Mouse (Mus musculus) hindlimb bud, embryonic 11.5 days (tissue): ENCODE data around the gene Ino80b.
A peak's percentile ranks its signal among the peaks of the same experiment; 100 is the strongest.

Experiments used
- DNase-seq: peaks from one replicate; pipeline ENCODE4 v3.0.0-alpha.2; 2012; ENCODE audit warnings: low read depth, low spot score; ENCODE audit errors: extremely low spot score

Ino80b gene

DNA sequence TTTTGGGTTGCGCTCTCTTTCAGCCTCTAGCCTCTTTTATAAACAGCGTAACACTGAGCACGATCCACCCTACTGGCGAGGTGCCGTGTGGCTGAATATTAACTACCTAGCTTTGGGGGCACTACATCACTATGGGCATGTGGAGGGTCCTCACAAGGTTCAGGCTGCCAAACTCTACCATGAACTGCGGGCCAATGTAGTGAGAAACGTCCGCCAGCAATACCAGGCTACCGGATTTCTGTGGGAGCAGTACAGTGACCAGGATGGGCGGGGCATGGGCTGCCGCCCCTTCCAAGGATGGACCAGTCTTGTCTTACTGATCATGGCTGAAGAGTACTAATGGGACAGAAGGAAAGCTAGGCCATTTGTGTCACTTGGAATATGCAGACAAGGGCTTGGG is 6.9 kb downstream of the Ino80b start:
- DNase-seq: no peak

DNA sequence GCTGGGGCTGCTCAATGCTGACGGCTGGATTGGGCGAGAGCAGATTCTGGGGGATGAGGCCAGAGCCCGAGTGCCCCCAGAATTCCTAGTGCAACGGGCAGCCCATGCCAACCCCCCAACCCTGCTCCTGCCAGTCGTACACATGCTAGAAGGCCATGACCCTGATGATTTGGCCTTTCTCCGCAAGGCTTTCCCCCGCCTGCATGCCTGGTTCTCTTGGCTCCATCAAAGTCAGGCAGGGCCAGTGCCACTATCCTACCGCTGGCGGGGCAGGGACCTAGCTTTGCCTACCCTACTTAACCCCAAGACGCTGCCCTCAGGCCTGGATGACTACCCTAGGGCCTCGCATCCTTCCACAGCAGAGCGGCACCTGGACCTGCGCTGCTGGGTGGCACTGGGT is 7.6 kb downstream of the Ino80b start:
- no peak for DNase-seq

DNA sequence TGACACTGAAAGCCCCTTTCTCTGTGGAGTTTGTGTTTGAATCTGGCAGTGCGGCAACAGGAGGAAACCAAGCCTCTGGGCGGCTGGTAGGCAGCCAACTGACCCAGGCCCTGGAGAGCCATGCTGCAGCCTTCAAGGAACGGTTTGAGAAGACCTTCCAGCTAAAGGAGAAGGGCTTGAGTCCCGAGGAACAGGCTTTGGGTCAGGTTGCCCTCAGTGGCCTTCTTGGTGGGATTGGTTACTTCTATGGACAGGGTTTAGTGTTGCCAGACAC is 8.1 kb downstream of the Ino80b start:
- DNase-seq: no peak

DNA sequence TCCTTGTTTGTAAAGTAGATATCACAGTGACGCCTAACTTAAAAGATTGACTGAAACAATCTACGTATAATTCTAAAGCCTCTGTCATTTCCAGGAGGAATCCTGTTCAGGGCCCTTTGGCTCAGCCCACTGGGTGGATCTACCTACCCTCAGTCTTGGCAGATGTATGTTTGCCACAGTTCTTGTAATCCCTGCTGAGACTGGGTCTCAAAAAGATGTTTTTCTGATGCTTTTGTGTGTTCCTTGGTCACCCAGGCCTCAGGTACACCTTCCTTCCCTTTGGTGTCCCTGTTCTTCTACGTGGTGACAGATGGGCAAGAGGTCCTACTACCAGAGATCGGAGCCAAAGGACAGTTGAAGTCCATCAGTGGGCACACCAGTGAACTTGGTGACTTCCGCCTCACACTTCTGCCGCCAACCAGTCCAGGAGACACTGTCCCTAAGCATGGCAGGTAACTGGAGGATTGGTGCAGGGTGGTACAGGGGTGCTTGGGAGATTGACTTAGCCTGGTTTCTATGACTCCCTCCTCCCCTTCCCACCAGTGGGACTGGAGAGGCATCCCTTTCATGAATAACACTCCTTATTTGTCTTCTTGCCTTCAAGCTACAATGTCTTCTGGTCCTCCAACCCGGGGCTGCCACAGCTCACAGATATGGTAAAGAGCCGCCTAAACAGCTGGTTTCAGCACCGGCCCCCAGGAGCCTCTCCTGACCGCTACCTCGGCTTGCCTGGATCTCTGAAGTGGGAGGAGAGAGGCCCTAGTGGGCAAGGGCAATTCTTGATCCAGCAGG is 8.7 kb downstream of the Ino80b start:
- no peak for DNase-seq

DNA sequence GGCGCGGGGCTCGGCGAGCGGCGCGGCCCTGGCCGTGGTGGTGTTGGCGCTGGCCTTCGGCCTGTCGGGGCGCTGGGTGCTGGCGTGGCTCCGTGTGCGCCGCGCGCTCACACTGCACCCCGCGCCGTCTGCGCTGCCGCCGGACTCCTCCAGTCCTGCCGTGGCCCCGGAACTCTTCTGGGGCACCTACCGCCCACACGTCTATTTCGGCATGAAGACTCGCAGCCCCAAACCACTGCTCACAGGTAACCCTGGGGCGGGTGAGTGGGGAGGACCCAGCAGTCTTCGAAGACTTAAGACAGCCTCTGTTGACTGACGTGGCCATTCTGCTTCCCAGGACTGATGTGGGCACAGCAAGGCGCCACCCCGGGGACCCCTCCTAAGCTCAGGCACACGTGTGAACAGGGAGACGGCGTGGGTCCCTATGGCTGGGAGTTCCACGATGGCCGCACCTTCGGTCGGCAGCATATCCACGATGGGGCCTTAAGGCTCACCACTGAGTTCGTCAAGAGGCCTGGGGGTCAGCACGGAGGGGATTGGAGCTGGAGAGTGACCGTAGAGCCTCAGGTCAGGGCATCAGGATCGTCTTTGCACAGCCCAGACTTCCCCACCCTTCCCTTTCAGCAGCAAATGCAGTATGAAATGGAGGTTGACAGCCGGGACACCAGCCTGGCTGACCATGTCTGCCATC is 9.4 kb downstream of the Ino80b start:
- no peak for DNase-seq

DNA sequence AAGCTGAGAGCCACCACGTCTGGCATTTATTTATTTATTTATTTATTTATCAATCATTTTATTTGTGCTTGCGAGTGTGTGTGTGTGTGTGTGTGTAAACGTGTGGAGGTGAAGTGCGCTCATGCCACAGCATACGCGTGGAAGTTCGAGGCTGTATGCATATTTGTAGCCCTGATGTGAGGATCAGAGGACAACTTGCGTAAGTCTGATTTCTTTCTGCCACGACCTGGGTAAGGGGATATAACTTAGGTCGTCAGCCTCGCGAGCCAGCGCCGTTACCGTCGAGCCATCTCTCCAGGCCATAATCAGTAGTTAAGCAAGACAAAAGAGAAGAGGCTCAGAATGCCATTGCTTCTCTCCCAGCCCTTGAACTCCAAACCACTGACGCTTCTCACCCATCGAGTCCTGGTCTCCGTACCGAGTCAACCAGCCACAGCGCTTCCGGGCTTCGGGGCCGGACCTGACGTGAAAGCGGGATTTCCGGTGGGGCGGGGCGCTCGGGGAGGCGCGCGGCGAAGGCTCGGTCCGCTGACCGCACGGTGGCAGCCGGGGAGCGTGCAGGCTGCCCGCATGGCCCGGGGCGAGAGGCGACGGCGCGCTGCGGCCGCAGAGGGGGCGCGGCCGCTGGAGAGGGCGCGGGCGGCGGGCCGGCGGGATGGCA is 10.1 kb downstream of the Ino80b start, which contains the start of gene Mogs:
Gene Mogs (plus strand): TSS at position 486 of the 661 bp plus-strand sequence.
- DNase-seq: no peak

DNA sequence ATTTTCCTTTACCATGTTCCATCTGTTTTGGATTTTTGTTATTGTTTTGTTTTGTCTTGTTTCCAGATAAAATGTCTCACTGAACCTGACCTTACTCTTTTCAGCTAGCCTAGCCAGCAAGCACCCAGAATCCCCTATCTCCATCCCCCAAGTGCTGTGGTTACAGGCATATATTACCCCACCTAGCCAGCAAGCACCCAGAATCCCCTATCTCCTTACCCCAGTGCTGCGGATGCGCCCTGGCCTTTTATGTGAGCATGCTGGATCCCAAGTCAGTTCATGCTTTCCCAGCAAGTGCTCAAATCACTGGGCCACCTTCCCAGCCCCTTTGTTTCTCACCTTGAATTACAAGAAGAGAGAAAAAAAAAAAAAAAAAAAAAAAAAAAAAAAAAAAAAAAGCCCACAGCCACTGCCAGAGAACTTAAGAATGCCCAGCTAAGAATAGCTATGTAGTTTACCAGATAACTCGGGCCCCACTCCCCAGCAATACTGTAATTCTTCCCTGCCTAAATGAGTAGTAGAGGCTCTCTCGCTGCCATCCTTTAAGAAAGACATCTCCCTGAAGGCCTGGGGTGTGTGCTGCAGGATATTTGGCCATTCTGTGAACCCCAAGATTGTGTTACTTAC is 13.6 kb downstream of the Ino80b start:
- no peak for DNase-seq

DNA sequence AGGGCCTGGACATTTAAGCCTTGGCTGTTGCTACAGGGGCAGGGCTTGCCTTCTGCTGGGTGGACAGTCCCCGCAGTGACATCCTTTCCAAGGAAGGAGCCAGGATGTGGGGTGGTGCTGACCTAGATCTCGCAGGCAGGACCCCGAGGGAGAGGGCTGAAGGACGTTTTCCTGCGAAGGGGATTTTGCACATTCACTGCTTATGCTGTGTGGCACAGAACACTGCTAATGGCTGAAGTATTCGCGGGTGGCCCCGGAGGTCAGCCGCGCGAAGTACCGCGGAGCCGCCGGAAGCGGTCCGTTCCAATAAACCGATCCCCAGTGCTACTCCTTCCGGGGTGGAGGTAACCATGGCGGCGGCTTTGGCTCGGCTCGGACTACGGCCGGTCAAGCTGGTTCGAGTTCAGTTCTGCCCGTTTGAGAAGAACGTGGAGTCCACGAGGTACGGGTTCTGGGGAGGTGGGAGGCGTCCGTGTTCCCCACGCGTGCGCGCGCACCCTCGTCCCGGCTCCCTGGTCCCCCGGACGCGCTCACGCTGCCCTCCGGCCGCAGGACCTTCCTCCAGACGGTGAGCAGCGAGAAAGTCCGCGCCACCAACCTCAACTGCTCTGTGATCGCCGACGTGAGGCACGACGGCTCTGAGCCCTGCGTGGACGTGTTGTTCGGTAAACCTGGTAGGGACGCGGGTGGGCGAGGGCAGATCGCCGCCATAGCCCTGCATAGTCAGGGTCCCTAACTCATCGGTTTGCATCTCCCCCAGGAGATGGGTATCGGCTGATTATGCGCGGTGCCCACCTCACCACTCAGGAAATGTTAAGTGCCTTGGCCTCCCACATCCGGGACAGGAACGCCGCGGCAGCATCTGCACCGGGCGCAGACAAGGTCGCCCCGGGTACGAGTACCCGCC is 16.2 kb downstream of the Ino80b start, which contains the start of gene Mrpl53:
Gene Mrpl53 (plus strand): TSS at position 279 of the 907 bp plus-strand sequence.
- DNase-seq: no peak

DNA sequence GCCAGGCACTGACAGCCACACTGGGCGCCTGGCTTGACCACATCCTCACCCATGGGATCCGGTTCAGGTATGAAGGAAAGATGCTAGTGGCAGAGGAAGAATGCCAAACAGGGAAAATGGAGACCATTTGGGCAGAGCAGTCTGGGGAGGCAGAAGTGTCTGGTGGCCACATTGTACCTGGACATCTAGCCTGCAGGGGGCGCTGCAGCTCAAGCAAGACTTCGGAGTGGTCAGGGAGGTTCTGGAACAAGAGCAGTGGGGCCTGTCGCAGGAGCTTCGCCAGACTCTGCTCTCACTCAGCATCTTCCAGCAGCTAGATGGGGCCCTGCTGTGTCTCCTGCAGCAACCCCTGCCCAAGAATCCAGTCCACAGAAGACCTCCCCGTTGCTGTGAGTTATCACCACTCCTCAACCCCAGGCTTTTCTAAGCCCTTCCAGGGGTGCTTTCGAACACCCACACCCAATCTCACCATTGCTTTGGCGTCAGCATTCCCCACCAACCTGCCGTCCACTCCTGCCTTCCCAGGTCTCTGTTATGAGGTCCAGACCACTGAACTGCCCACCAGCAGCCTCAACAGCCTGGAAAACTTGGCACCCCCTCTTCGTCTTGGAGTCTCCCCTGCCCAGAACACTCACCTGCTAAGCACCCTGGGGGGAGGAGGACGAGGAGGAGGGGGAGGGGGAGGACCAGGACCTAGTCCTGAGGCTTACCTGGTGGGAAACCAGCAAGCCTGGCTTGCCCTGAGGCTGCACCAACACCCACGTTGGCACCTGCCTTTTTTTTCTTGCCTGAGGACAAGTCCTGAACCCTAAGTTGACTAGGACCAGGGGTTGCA is 17.4 kb downstream of the Ino80b start:
- no peak for DNase-seq

DNA sequence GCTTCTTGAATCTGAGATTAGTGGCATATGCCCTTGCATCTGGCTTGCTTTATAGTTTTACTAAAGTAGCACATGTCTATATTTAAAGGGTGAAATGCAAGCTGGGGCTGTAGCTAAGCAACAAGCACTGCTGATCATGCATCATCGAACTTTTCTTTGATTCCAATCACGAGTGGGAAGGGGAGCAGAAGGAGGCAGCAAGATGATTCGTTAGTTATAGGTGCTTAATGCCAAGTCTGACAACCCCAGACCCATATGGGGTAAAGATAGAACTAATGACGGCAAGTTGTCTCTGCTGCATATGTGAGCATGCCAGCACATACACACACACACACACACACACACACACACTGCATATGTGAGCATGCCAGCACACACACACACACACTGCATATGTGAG is 21.1 kb downstream of the Ino80b start:
- no peak for DNase-seq

DNA sequence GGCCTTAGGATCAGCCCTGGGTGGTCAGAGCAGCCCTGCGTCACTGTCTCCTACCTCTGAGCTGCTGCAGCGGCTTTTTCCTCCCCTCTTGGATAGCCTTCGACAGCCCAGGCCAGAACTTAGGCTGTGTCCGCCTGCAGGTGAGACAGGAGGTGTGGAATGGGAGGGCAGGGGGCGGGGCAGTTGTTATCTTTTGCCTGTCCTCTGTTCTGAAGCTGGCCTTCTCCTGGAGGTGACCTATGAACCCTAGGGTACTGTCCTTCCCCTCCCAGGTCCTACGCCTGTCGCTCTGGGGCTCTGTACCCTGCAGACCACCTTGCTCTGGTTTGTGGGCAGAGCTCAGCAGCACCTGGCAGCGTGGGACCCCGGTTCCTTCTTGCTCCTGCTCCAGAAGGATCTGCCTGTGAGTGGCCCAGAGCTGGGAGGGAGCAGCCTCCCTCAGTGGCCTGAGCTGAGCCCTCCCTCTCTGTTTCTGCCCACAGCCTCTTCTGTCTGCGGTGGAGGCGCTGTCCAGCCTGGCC is 22.0 kb downstream of the Ino80b start:
- no peak for DNase-seq

DNA sequence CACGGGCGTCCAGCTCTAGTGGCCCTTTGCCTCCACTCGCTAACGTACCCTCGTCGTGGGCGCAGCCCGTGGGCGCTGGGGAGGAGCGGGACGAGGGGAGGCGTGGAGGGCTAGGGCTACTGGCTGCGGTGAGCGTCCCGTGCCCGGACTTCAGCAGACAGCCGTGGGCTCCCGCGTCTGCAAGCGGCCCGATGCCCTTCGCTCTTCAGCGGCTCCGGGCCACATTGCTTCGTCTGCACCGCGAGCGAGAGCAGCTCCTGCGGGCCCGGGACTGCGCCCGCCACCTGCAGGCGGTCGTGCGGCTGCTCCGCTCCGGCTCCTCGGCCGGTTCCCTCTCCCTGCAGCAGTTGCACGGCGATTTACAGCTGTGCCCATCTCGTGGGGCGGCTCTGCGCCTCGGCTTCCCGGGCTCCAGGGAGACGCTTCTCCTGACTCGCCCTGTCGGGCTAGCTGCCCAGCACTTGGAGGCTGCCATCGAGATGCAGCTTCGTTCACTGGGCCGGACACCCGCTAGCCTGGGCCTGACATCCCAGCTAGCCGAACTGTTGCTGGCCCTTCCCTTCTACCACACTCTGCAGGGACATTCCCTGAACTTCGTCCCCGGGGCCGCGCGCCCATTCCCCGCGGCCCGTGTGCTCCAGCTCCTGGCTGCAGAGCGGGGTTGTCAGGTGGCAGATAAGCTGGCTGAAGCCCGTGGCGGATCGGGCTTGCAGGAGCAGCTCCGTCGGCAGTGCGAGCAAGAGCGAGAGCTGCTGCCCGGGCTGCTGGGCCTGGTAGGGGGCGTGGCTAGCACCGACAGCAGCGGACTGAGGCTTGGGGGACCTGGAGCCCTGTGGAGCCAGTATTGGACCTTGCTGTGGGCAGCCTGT is 23.3 kb downstream of the Ino80b start:
- DNase-seq: no peak

DNA sequence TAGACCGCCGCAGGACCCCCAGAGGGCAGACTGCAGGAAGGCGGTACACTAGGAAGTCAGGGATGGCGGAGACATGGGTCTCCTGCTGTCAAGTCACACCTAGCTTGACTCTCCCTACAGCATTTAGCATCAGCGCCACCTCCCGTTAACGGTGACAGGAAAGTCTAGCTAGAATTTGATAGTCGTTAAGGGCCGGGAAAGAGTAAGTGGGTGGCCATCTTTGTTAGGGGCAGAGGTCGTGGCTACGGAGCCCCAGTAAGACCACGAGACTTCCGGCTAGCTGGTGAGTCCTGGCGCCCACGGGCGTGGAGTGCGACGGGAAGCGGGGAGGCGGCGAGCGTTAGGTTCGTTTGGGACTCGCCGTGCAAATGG is 23.9 kb downstream of the Ino80b start, which contains the start of the genes Ccdc142 and Gm42688:
Gene Ccdc142 (plus strand): TSS at position 286 of the 372 bp plus-strand sequence.
Gene Gm42688 (plus strand): TSS at position 302 of the 372 bp plus-strand sequence.
- DNase-seq: peak; percentile 71

DNA sequence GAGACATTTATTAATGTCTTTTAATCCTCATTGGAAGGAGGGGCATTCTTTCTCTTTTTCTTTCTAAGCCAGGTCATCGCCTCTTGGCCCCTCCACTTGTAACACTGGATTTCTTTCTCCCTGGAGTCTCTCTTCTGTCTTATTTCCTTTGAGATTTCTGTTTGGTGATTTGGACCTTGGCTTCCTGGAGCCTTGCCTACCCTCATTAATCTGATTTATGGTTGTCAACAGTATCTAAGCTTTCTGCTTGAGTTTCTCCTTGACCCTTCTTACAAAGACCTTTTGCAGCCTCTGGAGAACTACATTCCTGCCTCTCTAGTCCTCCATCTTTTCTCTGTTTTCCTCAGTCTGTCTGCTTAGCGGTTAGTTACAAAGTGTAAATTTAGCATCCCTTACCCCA is 26.8 kb downstream of the Ino80b start:
- DNase-seq: no peak

DNA sequence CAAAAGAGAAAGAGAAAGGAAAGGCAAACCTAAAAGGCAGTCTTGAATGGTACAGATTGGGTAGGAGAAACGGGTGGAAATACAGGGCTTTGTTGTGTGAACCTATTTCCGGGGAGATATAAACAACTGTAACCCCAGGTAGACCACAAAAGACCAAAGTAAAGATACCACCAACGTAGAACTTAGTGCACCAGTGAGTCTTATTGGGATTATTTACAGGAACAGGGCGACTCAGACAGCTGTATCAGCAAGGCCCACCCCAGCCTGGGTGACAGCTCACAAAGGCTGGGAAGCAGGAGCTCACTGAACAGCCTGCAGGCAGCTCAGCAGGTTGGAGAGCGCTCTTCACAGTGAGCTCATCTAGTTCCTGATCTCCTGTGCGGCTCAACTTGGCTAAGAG is 29.3 kb downstream of the Ino80b start:
- no peak for DNase-seq

DNA sequence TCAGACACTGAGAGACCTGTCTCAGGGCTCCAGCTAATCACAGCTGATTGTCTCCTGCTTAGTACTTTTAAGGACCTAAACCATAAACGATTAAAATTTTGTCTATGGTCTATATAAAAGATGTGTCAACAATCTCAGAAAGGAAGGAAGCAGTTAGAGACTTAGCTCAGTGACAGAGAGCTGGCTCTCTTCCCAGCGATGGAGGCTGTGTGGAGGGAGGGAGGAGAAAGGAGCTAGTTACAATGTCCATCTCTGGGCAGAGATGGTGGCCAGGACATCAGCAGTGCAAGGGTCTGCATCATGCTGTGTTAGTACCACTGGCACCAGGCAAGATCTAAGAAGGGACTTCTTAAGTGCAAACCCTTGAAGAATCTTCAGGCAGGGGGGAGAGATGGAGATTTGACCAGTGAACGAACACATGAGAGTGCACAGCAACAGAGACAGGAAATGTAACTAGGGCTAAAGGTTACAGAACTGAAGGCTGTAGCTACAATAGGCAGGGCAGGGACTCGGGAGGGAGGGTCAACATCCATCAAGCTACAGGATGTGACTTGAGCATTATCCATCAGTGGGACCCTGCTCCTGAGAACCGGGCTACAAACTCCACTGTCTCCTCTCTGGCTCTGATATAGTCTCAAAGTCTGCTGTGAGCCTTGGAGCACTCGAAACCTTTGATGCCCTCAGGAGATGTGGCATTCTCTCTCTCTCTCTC is 32.7 kb downstream of the Ino80b start:
- DNase-seq: no peak

DNA sequence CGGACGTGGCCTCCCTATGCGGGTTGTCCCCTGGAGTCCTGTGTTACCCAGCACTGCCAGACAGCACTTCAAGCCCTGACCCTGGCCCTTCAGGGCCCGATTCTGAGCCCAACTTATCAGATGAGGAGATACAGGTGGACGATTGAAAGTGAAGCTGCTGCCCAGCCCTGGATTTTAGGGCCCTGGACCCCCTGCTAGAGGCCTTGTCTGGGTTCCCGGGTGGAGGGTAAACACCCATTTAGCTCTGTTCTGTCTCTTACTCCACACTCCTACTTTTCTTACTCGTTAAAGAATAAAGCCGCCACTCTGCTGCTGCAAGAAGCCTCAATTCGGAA is 37.3 kb downstream of the Ino80b start:
- DNase-seq: no peak
